ENCODE assay signal across 8 mouse cellular contexts in the genomic region with DNA sequence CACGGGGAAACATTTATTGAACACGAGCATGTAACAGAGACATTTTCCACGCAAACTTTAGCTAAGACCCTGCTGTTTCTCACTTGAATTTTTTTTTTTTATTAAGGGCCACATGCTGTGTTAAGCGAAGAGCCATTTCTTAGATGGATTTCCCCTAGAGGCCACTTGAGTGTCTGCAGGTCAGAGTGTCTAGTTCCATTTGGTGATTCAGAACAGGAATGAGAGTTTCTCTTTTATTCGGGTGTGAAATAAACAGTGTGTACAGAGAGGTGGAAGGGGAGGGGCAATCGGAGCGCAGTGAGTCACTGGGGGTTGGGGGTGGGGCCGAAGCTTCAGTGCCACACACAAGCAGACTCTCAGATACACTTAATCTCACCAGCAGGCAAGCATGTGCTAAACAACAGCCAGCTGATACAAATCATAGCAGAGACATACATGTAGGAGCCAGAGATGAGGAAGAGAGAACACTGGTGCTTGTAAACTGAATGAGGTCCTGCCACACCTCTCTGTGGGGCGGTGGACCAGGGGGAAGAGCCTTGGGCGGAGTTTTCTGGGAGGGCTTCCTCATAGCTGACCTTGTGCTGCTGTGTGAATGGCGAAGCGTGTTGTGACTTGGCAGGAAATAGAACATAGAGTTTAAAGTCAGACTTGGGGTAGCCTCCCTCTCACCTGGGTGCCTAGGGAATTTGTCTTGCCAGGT.
A peak's percentile ranks its signal among the peaks of the same experiment; 100 is the strongest.
DNase-seq lines count a peak whose midpoint lies in the region.

No protein-coding gene starts in this region.

- DNase-seq in kidney, postnatal 10 days: peak; percentile 28
- DNase-seq in kidney, postnatal 36 days: no peak
- peak; percentile 62 for DNase-seq in Muller cell, postnatal 12 days (ENCODE audit: inconsistent ontology term)
- peak; percentile 50 for DNase-seq in fibroblast of lung, adult 2 months (ENCODE audit: low read depth)
- DNase-seq in retina, embryonic 14.5 days (ENCODE audit: low spot score): peak; percentile 59
- no peak for DNase-seq in left cerebral cortex, adult 11 months (ENCODE audit: low spot score)
- no peak for DNase-seq in c-Kit-positive CD71-positive TER-119-positive erythroid progenitor cells, embryonic 14.5 days (ENCODE audit: low spot score)
- DNase-seq in ovary, postnatal 10 days (ENCODE audit: low spot score): no peak

Comparison
In these comparisons a context has a peak if more than half of its experiments do, and no peak if none do; other contexts are left out.
1. DNase-seq: peak in kidney, postnatal 10 days (single experiment), Muller cell, postnatal 12 days (single experiment), fibroblast of lung, adult 2 months (single experiment) and retina, embryonic 14.5 days (single experiment); none in kidney, postnatal 36 days (0 of 2), left cerebral cortex, adult 11 months (single experiment), c-Kit-positive CD71-positive TER-119-positive erythroid progenitor cells, embryonic 14.5 days (single experiment) and ovary, postnatal 10 days (single experiment).